12 mouse cellular contexts compared by ENCODE assay signal in the genomic region with DNA sequence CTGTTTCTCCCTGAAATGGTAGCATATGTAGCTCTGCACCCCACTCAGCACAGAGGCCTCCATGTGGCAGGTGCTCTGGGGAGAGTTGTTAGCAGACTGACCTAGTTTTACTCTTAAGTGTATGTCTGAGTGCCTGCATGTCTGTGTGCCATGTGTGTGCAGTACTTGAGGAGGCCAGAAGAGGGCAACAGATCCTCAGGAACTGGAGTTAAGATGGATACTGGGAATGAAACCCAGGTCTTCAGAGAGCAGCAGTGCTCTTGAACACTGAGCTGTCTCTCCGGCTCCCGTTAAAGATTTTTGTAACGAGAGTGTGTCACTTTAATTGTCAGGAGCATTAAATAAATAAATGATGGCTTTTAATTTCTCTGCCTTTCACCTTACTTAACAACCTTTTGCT. TPM values are rescaled to one million over a fixed set of nuclear protein-coding genes. Genes with fewer than 3 reads are reported as not detected.
DNase-seq lines count a peak whose midpoint lies in the region; ATAC-seq lines count a peak whose summit lies in the region.
"Had no signal": no experiment of that assay in that cellular context is flagged by ENCODE, and none has a peak within 500 bp of the region (broad histone marks: within the 10 kb centered on the region; RNA-seq: fewer than 3 reads in every experiment).

No protein-coding gene starts in this region.

- H3K9me3 ChIP-seq in hindbrain, embryonic 11.5 days (ENCODE audit: control insufficient read depth, low read length), result no peaks in the 10 kb centered on the region
- H3K9me3 ChIP-seq in hindbrain, embryonic 12.5 days (replicated peaks), result no peaks in the 10 kb centered on the region; the same call in 1 of the 2 replicates
- peaks cover 4% of the 10 kb centered on the region; the same call in 1 of the 2 replicates for H3K9me3 ChIP-seq in limb, embryonic 11.5 days (ENCODE audit: control insufficient read depth, low read length)
- H3K9me3 ChIP-seq: neural tube, embryonic 13.5 days had no signal

- no peaks in the 10 kb centered on the region for H3K4me1 ChIP-seq in hindbrain, embryonic 11.5 days (replicated peaks; ENCODE audit: control insufficient read depth, insufficient read depth, low read length)
- H3K4me1 ChIP-seq in hindbrain, embryonic 12.5 days, result peaks cover 17% of the 10 kb centered on the region
- H3K4me1 ChIP-seq in limb, embryonic 11.5 days (ENCODE audit: control insufficient read depth, insufficient read depth, low read length), result no peaks in the 10 kb centered on the region

- peaks cover 3% of the 10 kb centered on the region for H3K36me3 ChIP-seq in hindbrain, embryonic 11.5 days (ENCODE audit: control insufficient read depth, insufficient read depth, low read length)
- peaks cover 37% of the 10 kb centered on the region for H3K36me3 ChIP-seq in hindbrain, embryonic 12.5 days
- peaks cover 2% of the 10 kb centered on the region; the same call in 1 of the 2 replicates for H3K36me3 ChIP-seq in limb, embryonic 11.5 days (ENCODE audit: control insufficient read depth, insufficient read depth, low read length)

- no peak overlapping the region for H3K9ac ChIP-seq in hindbrain, embryonic 11.5 days (ENCODE audit: low read depth, low read length)
- H3K9ac ChIP-seq in hindbrain, embryonic 12.5 days, result no peak overlapping the region
- no peak overlapping the region for H3K9ac ChIP-seq in limb, embryonic 11.5 days (ENCODE audit: low read length)
- H3K9ac ChIP-seq: neural tube, embryonic 13.5 days had no signal

- no peak overlapping the region for H3K4me2 ChIP-seq in hindbrain, embryonic 11.5 days (replicated peaks; ENCODE audit: low read depth, low read length)
- no peak overlapping the region for H3K4me2 ChIP-seq in hindbrain, embryonic 12.5 days (replicated peaks)
- no peak overlapping the region for H3K4me2 ChIP-seq in limb, embryonic 11.5 days (ENCODE audit: low read depth, severe bottlenecking)
- H3K4me2 ChIP-seq: neural tube, embryonic 13.5 days had no signal

- no peak overlapping the region for H3K27ac ChIP-seq in hindbrain, embryonic 11.5 days (ENCODE audit: low read depth, low read length)
- H3K27ac ChIP-seq in hindbrain, embryonic 12.5 days, result no peak overlapping the region
- no peak overlapping the region for H3K27ac ChIP-seq in limb, embryonic 11.5 days (replicated peaks; ENCODE audit: low read depth, low read length)
- H3K27ac ChIP-seq: neural tube, embryonic 13.5 days had no signal

- H3K27me3 ChIP-seq in hindbrain, embryonic 11.5 days (ENCODE audit: control insufficient read depth, insufficient read depth, low read length), result no peaks in the 10 kb centered on the region
- H3K27me3 ChIP-seq in hindbrain, embryonic 12.5 days, result no peaks in the 10 kb centered on the region; the same call in 1 of the 2 replicates
- no peaks in the 10 kb centered on the region for H3K27me3 ChIP-seq in limb, embryonic 11.5 days (ENCODE audit: control insufficient read depth, insufficient read depth, low read length)
- H3K27me3 ChIP-seq: neural tube, embryonic 13.5 days had no signal

- DNase-seq in hindbrain, embryonic 11.5 days (ENCODE audit: low spot score), result peak; percentile 43
- peak; percentile 71 for DNase-seq in 416B (ENCODE audit: low read depth)
- DNase-seq in MEL-GATA-1-ER (ENCODE audit: extremely low read depth, low read depth), result peak; percentile 46
- peak; percentile 51 for DNase-seq in limb, embryonic 11.5 days (ENCODE audit: low spot score)
- DNase-seq in ovary, postnatal 10 days (ENCODE audit: low spot score), result no peak
- no peak for DNase-seq in layer of hippocampus, postnatal 14 days (ENCODE audit: low spot score in 2 of 2)
- no peak for DNase-seq in right cerebral cortex, adult 18-20 months
- DNase-seq: gastrocnemius, postnatal 10 days had no signal

- 92% methylated on average over 3 of the region's 3 CpGs for WGBS in hindbrain, embryonic 11.5 days
- 98% methylated on average over 3 of the region's 3 CpGs for WGBS in hindbrain, embryonic 12.5 days
- WGBS in limb, embryonic 11.5 days, result 95% methylated on average over 3 of the region's 3 CpGs

- no peak overlapping the region for H3K4me3 ChIP-seq in hindbrain, embryonic 11.5 days (ENCODE audit: low read depth, low read length)
- H3K4me3 ChIP-seq in hindbrain, embryonic 12.5 days, result no peak overlapping the region
- no peak overlapping the region for H3K4me3 ChIP-seq in limb, embryonic 11.5 days (ENCODE audit: low read depth, low read length)
- H3K4me3 ChIP-seq: neural tube, embryonic 13.5 days had no signal

- ATAC-seq in hindbrain, embryonic 11.5 days (ENCODE audit: low FRiP score), result no peak
- no peak for ATAC-seq in hindbrain, embryonic 12.5 days (ENCODE audit: low FRiP score)
- ATAC-seq in limb, embryonic 11.5 days (ENCODE audit: insufficient number of reproducible peaks, low FRiP score, low TSS enrichment, low read depth), result no peak

RNA-seq across cellular contexts. Expression of gene Ift122, which starts 35.0 kb away (rescaled TPM):
- polyA plus RNA-seq in hindbrain, embryonic 11.5 days (2014; fragmentation: Nextera tagmentation; extraction: Ambion mirVana), result 22.5 and 26.8 TPM in 2 replicates
- 28.4 and 31.5 TPM in 2 replicates for polyA plus RNA-seq in hindbrain, embryonic 12.5 days (2016; fragmentation: Nextera tagmentation; extraction: Ambion mirVana)
- 29.4 and 32.8 TPM in 2 replicates for polyA plus RNA-seq in limb, embryonic 11.5 days (2014; fragmentation: Nextera tagmentation; extraction: Ambion mirVana)
- total RNA-seq in layer of hippocampus, postnatal 14 days (2021), result 10 to 100 TPM; 23.8 to 24.7 TPM

RNA-seq across cellular contexts. Expression of gene Mbd4, which starts 35.1 kb away (rescaled TPM):
- 22.2 and 24.5 TPM in 2 replicates for polyA plus RNA-seq in hindbrain, embryonic 11.5 days (2014; fragmentation: Nextera tagmentation; extraction: Ambion mirVana)
- 19.8 and 22.4 TPM in 2 replicates for polyA plus RNA-seq in hindbrain, embryonic 12.5 days (2016; fragmentation: Nextera tagmentation; extraction: Ambion mirVana)
- 32.5 and 34.6 TPM in 2 replicates for polyA plus RNA-seq in limb, embryonic 11.5 days (2014; fragmentation: Nextera tagmentation; extraction: Ambion mirVana)
- 1 to 10 TPM; 5.0 to 5.8 TPM for total RNA-seq in layer of hippocampus, postnatal 14 days (2021)

RNA-seq across cellular contexts. Expression of gene Rho, which starts 43.3 kb away (rescaled TPM):
- 0.22 and 0.39 TPM in 2 replicates for polyA plus RNA-seq in hindbrain, embryonic 11.5 days (2014; fragmentation: Nextera tagmentation; extraction: Ambion mirVana)
- 0.16 and 0.19 TPM in 2 replicates for polyA plus RNA-seq in hindbrain, embryonic 12.5 days (2016; fragmentation: Nextera tagmentation; extraction: Ambion mirVana)
- 0.03 TPM in 1 of 2 replicates, not detected in the other for polyA plus RNA-seq in limb, embryonic 11.5 days (2014; fragmentation: Nextera tagmentation; extraction: Ambion mirVana)
- under 1 TPM; 0.41 to 0.48 TPM for total RNA-seq in layer of hippocampus, postnatal 14 days (2021)

RNA-seq across cellular contexts. Expression of gene Efcab12, which starts 50.1 kb away (rescaled TPM):
- polyA plus RNA-seq in hindbrain, embryonic 11.5 days (2014; fragmentation: Nextera tagmentation; extraction: Ambion mirVana), result 2.1 TPM in 2 replicates
- 2.3 TPM in 2 replicates for polyA plus RNA-seq in hindbrain, embryonic 12.5 days (2016; fragmentation: Nextera tagmentation; extraction: Ambion mirVana)
- 0.40 and 0.72 TPM in 2 replicates for polyA plus RNA-seq in limb, embryonic 11.5 days (2014; fragmentation: Nextera tagmentation; extraction: Ambion mirVana)
- total RNA-seq in layer of hippocampus, postnatal 14 days (2021), result 1 to 10 TPM; 2.9 to 4.0 TPM

RNA-seq across cellular contexts. Expression of gene H1foo, which starts 56.4 kb away (rescaled TPM):
- not detected in 2 replicates for polyA plus RNA-seq in hindbrain, embryonic 11.5 days (2014; fragmentation: Nextera tagmentation; extraction: Ambion mirVana)
- polyA plus RNA-seq in hindbrain, embryonic 12.5 days (2016; fragmentation: Nextera tagmentation; extraction: Ambion mirVana), result not detected in 2 replicates
- polyA plus RNA-seq in limb, embryonic 11.5 days (2014; fragmentation: Nextera tagmentation; extraction: Ambion mirVana), result not detected in 2 replicates
- not detected for total RNA-seq in layer of hippocampus, postnatal 14 days (2021)
- total RNA-seq: adrenal gland, postnatal 4 days; gastrocnemius, postnatal 10 days; left cerebral cortex, postnatal 25 days had no signal
- polyA plus RNA-seq: neural tube, embryonic 13.5 days had no signal

Comparison
In these comparisons a context has a peak if more than half of its experiments do, and no peak if none do; other contexts are left out.
1. DNase-seq: peak in hindbrain, embryonic 11.5 days (single experiment), 416B (single experiment), MEL-GATA-1-ER (single experiment) and limb, embryonic 11.5 days (single experiment); none in ovary, postnatal 10 days (single experiment), layer of hippocampus, postnatal 14 days (0 of 2) and right cerebral cortex, adult 18-20 months (single experiment).